Mouse (Mus musculus) CH12.LX (cell line): ENCODE results near the gene Mgam.

Experiments used
- BHLHE40 ChIP-seq: IDR thresholded peaks from 2 replicates; pipeline ENCODE4 v1.6.1; 2011; ENCODE audit warnings: mild to moderate bottlenecking, low read depth, low read length, improper control_type of control experiment
- CTCF ChIP-seq, 2 experiments: IDR thresholded peaks in 1 of 2; conservative IDR thresholded peaks in 1 of 2; 2 replicates each; pipeline ENCODE4 v1.5.1; 2011 to 2012; ENCODE audit warnings: low read depth in 2 of 2, low read length in 2 of 2, improper control_type of control experiment in 1 of 2, inconsistent platforms in 1 of 2, mild to moderate bottlenecking in 1 of 2, moderate library complexity in 1 of 2
- EP300 ChIP-seq: IDR thresholded peaks from 2 replicates; pipeline ENCODE4 v1.6.1; 2011; ENCODE audit warnings: low read length, improper control_type of control experiment
- HCFC1 ChIP-seq: IDR thresholded peaks from 2 replicates; pipeline ENCODE4 v1.6.1; 2012; ENCODE audit warnings: low read depth, mild to moderate bottlenecking, inconsistent platforms, low read length, improper control_type of control experiment
- NRF1 ChIP-seq: IDR thresholded peaks from 2 replicates; pipeline ENCODE4 v1.6.1; 2014; ENCODE audit warnings: low read depth, mild to moderate bottlenecking, inconsistent platforms, low read length, improper control_type of control experiment, moderate library complexity
- POLR2A ChIP-seq: IDR thresholded peaks from 2 replicates; pipeline ENCODE4 v1.6.1; 2011; ENCODE audit warnings: low read depth, mild to moderate bottlenecking, improper control_type of control experiment, low read length
- POLR2AphosphoS2 ChIP-seq: IDR thresholded peaks from 2 replicates; pipeline ENCODE4 v1.6.1; 2011; ENCODE audit warnings: low read depth, low read length, improper control_type of control experiment
- RCOR1 ChIP-seq: conservative IDR thresholded peaks from 2 replicates; pipeline ENCODE4 v1.6.1; 2012; ENCODE audit warnings: low read depth, mild to moderate bottlenecking, inconsistent platforms, low read length, improper control_type of control experiment
- SIN3A ChIP-seq: IDR thresholded peaks from 2 replicates; pipeline ENCODE4 v1.6.1; 2012; ENCODE audit warnings: low read length, improper control_type of control experiment, inconsistent platforms
- TCF12 ChIP-seq: IDR thresholded peaks from 2 replicates; pipeline ENCODE4 v1.6.1; 2014; ENCODE audit warnings: low read depth, mild to moderate bottlenecking, inconsistent platforms, low read length, improper control_type of control experiment
- USF2 ChIP-seq: conservative IDR thresholded peaks from 2 replicates; pipeline ENCODE4 v1.6.1; 2011; ENCODE audit warnings: low read depth, low read length, improper control_type of control experiment
- ZNF384 ChIP-seq: IDR thresholded peaks from 2 replicates; pipeline ENCODE4 v1.6.1; 2012; ENCODE audit warnings: low read depth, low read length, improper control_type of control experiment, inconsistent platforms

DNA sequence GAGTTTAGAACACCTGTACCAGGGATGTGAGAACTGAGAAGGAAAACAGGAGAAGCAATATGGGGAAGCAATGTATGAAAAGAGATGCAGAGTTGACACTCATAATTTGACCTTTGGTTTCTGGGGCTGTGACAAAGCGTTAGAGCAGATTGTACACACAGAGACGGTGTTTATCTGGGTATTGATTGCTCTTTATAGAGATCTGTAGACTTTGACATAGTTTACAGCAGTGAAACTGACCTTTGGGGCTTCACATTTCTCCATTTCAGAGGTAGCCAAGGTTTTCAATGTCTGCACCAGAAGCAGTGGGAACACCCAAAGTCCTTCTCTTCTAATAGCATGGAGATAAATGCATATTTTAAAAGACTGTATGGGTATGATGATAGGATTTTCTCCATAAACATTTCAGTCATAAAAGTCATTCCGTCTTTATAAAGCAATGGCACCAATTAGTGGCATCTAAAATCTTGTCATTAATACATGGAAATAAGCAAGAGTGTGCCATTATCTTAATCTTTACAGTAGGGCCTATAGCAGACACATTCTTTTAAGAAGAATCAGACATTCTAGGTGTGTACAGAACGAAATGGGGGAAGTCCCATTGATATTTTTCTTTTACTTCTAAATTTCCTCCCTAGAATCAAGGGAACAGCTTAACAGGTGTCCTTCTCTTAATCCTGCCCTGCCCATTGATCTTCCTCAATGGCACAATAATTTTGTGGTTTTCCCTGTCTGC is 166.6 kb downstream of the Mgam start:
- TF ChIP-seq NRF1 (no peak), ZNF384 (no peak), HCFC1 (no peak), CTCF (conservative IDR thresholded peaks at IDR 0.05 in 1 of 2, IDR thresholded peaks at IDR 0.05 in 1 of 2; ENCODE audit: low read depth in 2 of 2, low read length in 2 of 2) (no peak), POLR2A (no peak), RCOR1 (no peak), EP300 (no peak), POLR2AphosphoS2 (no peak), SIN3A (no peak), USF2 (no peak), BHLHE40 (no peak), TCF12 (no peak)
